In genomic region chr14:75052451-75052850, GRCm38 (mm10) we compare ENCODE assay signal across 11 mouse cellular contexts. TPM values are rescaled to one million over a fixed set of nuclear protein-coding genes. Genes with fewer than 3 reads are reported as not detected.
A peak's percentile ranks its signal among the peaks of the same experiment; 100 is the strongest.
DNase-seq lines count a peak whose midpoint lies in the region; ATAC-seq and TF ChIP-seq lines count a peak whose summit lies in the region.
"Had no signal": no experiment of that assay in that cellular context is flagged by ENCODE, and none has a peak within 500 bp of the region (broad histone marks: within the 10 kb centered on the region; RNA-seq: fewer than 3 reads in every experiment).

No protein-coding gene starts in this region.

- TF ChIP-seq POLR2A in lung, adult 2 months (IDR thresholded peaks at IDR 0.05; ENCODE audit: borderline replicate concordance, extremely low read depth, low read depth, low read length), result no peak
- no peak for TF ChIP-seq POLR2A in MEL (IDR thresholded peaks at IDR 0.05; ENCODE audit: control insufficient read depth in 1 of 2, insufficient read depth in 1 of 2, low read depth in 1 of 2, low read length in 2 of 2, poor library complexity in 1 of 2)

- H3K79me2 ChIP-seq in MEL (ENCODE audit: control insufficient read depth, insufficient read depth, low read length, poor library complexity), result no peaks in the 10 kb centered on the region

- no peak overlapping the region for H3K4me3 ChIP-seq in embryonic facial prominence, embryonic 11.5 days (ENCODE audit: low read depth, low read length)
- no peak overlapping the region for H3K4me3 ChIP-seq in embryonic facial prominence, embryonic 10.5 days
- no peak overlapping the region for H3K4me3 ChIP-seq in lung, adult 2 months (replicated peaks; ENCODE audit: extremely low read depth, low read depth, low read length)
- no peak overlapping the region for H3K4me3 ChIP-seq in MEL (ENCODE audit: control insufficient read depth in 1 of 2, insufficient read depth in 1 of 2, low read depth in 2 of 2, low read length in 2 of 2)
- H3K4me3 ChIP-seq: hindbrain, embryonic 13.5 days had no signal

- peak; percentile 16 for DNase-seq in embryonic facial prominence, embryonic 11.5 days (ENCODE audit: low spot score)
- DNase-seq in embryonic facial prominence, embryonic 10.5 days (ENCODE audit: low spot score), result no peak
- DNase-seq in lung, adult 2 months, result no peak
- DNase-seq in lung, postnatal 36 days, result no peak
- no peak for DNase-seq in MEL (ENCODE audit: low read depth, low spot score)
- DNase-seq in retina, embryonic 14.5 days (ENCODE audit: low spot score), result peak; percentile 17
- DNase-seq in frontal cortex, adult 2 months (ENCODE audit: extremely low spot score in 1 of 2, low spot score in 1 of 2), result no peak
- no peak for DNase-seq in cerebellum, adult 9-11 months
- DNase-seq: heart, adult 18-20 months; left cerebral cortex, postnatal 4 days had no signal

- H3K9ac ChIP-seq in embryonic facial prominence, embryonic 11.5 days (replicated peaks; ENCODE audit: low read length), result no peak overlapping the region
- H3K9ac ChIP-seq in MEL (ENCODE audit: control insufficient read depth, low read depth, low read length, poor library complexity, severe bottlenecking), result no peak overlapping the region
- H3K9ac ChIP-seq: hindbrain, embryonic 13.5 days had no signal

- no peaks in the 10 kb centered on the region for H3K36me3 ChIP-seq in embryonic facial prominence, embryonic 11.5 days (replicated peaks; ENCODE audit: control insufficient read depth, insufficient read depth, low read depth, low read length)
- no peaks in the 10 kb centered on the region for H3K36me3 ChIP-seq in embryonic facial prominence, embryonic 10.5 days (replicated peaks)
- H3K36me3 ChIP-seq in MEL (ENCODE audit: control insufficient read depth in 1 of 2, insufficient read depth in 2 of 2, low read length in 2 of 2), result peaks cover 0 to 2% of the 10 kb centered on the region in 2 experiments; a peak in 1 of 4 replicates
- H3K36me3 ChIP-seq: hindbrain, embryonic 13.5 days had no signal

- TF ChIP-seq CTCF in lung, adult 2 months (IDR thresholded peaks at IDR 0.05; ENCODE audit: insufficient read depth, low read length), result 0 out of 2 replicates have a peak, but pooled peaks have one; percentile 10
- peak; percentile 41 to 54 (median 53) for TF ChIP-seq CTCF in MEL (IDR thresholded peaks at IDR 0.05 in 2 of 3, conservative IDR thresholded peaks at IDR 0.05 in 1 of 3; ENCODE audit: control insufficient read depth in 1 of 3, insufficient read depth in 1 of 3, low read depth in 2 of 3, low read length in 3 of 3, poor library complexity in 1 of 3, severe bottlenecking in 1 of 3)

- H3K4me2 ChIP-seq in embryonic facial prominence, embryonic 11.5 days (ENCODE audit: low read depth, low read length), result no peak overlapping the region
- H3K4me2 ChIP-seq: hindbrain, embryonic 13.5 days had no signal

- H3K27me3 ChIP-seq in embryonic facial prominence, embryonic 11.5 days (ENCODE audit: control insufficient read depth, insufficient read depth, low read length), result no peaks in the 10 kb centered on the region
- H3K27me3 ChIP-seq in embryonic facial prominence, embryonic 10.5 days (replicated peaks; ENCODE audit: low read depth, poor library complexity, severe bottlenecking), result no peaks in the 10 kb centered on the region
- no peaks in the 10 kb centered on the region for H3K27me3 ChIP-seq in MEL (ENCODE audit: control insufficient read depth in 1 of 2, insufficient read depth in 2 of 2, low read length in 2 of 2)
- H3K27me3 ChIP-seq: hindbrain, embryonic 13.5 days had no signal

- no peak for TF ChIP-seq EP300 in MEL (IDR thresholded peaks at IDR 0.05; ENCODE audit: low read depth in 1 of 2, low read length in 2 of 2)

- no peak for ATAC-seq in embryonic facial prominence, embryonic 11.5 days (replicated peaks; ENCODE audit: insufficient number of reproducible peaks, low FRiP score, low TSS enrichment, low read depth)

- peak; percentile 26 for TF ChIP-seq RAD21 in MEL (IDR thresholded peaks at IDR 0.05; ENCODE audit: low read depth, low read length)

- H3K27ac ChIP-seq in embryonic facial prominence, embryonic 11.5 days (replicated peaks; ENCODE audit: low read depth, low read length), result no peak overlapping the region
- no peak overlapping the region for H3K27ac ChIP-seq in embryonic facial prominence, embryonic 10.5 days (replicated peaks)
- no peak overlapping the region for H3K27ac ChIP-seq in MEL (ENCODE audit: control insufficient read depth, low read depth, low read length)
- H3K27ac ChIP-seq: hindbrain, embryonic 13.5 days had no signal

- 63% methylated on average over 8 of the region's 8 CpGs for WGBS in embryonic facial prominence, embryonic 11.5 days
- WGBS in embryonic facial prominence, embryonic 10.5 days, result 63% methylated on average over 8 of the region's 8 CpGs
- 42% methylated on average over 8 of the region's 8 CpGs for WGBS in lung, adult 2 months

- H3K4me1 ChIP-seq in embryonic facial prominence, embryonic 11.5 days (ENCODE audit: control insufficient read depth, insufficient read depth, low read length), result no peaks in the 10 kb centered on the region
- no peaks in the 10 kb centered on the region for H3K4me1 ChIP-seq in embryonic facial prominence, embryonic 10.5 days
- H3K4me1 ChIP-seq in lung, adult 2 months (ENCODE audit: control insufficient read depth, insufficient read depth, low read length), result no peaks in the 10 kb centered on the region; the same call in 1 of the 2 replicates
- H3K4me1 ChIP-seq in MEL (ENCODE audit: control insufficient read depth in 1 of 2, insufficient read depth in 2 of 2, low read length in 2 of 2), result peaks cover 0 to 5% of the 10 kb centered on the region in 2 experiments; a peak in 1 of 4 replicates
- H3K4me1 ChIP-seq: hindbrain, embryonic 13.5 days had no signal

- H3K9me3 ChIP-seq in embryonic facial prominence, embryonic 11.5 days (replicated peaks; ENCODE audit: control insufficient read depth, low read length), result no peaks in the 10 kb centered on the region
- H3K9me3 ChIP-seq in embryonic facial prominence, embryonic 10.5 days, result no peaks in the 10 kb centered on the region
- no peaks in the 10 kb centered on the region for H3K9me3 ChIP-seq in MEL (replicated peaks; ENCODE audit: insufficient read depth, low read length)
- H3K9me3 ChIP-seq: hindbrain, embryonic 13.5 days had no signal

TF ChIP-seq in MEL, 35 proteins besides CTCF, POLR2A, EP300 and RAD21:
- TF ChIP-seq TAL1 (IDR thresholded peaks at IDR 0.05; ENCODE audit: low read length), result no peak
- peak; percentile 7; the same call in 1 of the 2 replicates for TF ChIP-seq ZC3H11A (IDR thresholded peaks at IDR 0.05; ENCODE audit: low read depth, low read length)

RNA-seq across cellular contexts. Expression of gene Rubcnl, which starts 36.6 kb away (rescaled TPM):
- 0.07 and 0.65 TPM in 2 replicates for polyA plus RNA-seq in embryonic facial prominence, embryonic 11.5 days (2014; fragmentation: Nextera tagmentation; extraction: Ambion mirVana)
- polyA plus RNA-seq in embryonic facial prominence, embryonic 10.5 days (2016; fragmentation: Nextera tagmentation; extraction: Ambion mirVana), result 0.13 and 0.34 TPM in 2 replicates
- polyA plus RNA-seq in lung, adult 2 months (2012; rRNA removed), result 1.6 and 2.9 TPM in 2 replicates
- total RNA-seq in MEL (2012; rRNA removed), result 0.04 and 0.13 TPM in 2 replicates
- under 1 TPM in 1 of 2 experiments, not detected in 1; 0.06 TPM for polyA plus RNA-seq in MEL (2012; ENCODE audit: insufficient read depth in 1 of 2, insufficient read length in 2 of 2, low read depth in 1 of 2, low replicate concordance in 2 of 2, missing spikeins in 1 of 2)
- polyA plus RNA-seq in frontal cortex, adult 2 months (2012; rRNA removed), result 1.1 and 1.4 TPM in 2 replicates

Comparison
In these comparisons a context has a peak if more than half of its experiments do, and no peak if none do; other contexts are left out.
1. DNase-seq: peak in embryonic facial prominence, embryonic 11.5 days (single experiment) and retina, embryonic 14.5 days (single experiment); none in embryonic facial prominence, embryonic 10.5 days (single experiment), lung, adult 2 months (single experiment), lung, postnatal 36 days (single experiment), MEL (single experiment), frontal cortex, adult 2 months (0 of 2) and cerebellum, adult 9-11 months (single experiment).